Mouse (Mus musculus) brain, embryonic 14.5 days (tissue): ENCODE results near the gene Pdcd1lg2. TPM values are rescaled to one million over a fixed set of nuclear protein-coding genes. Genes with fewer than 3 reads are reported as not detected.

Source experiments
- DNase-seq: peaks from one replicate; pipeline ENCODE4 v3.0.0-alpha.2; 2011; ENCODE audit warnings: low read depth
- CTCF ChIP-seq: fragments of 200-500 bp; IDR thresholded peaks from 2 replicates; pipeline ENCODE4 v1.5.1; 2012; ENCODE audit warnings: inconsistent platforms, mild to moderate bottlenecking, moderate library complexity, borderline replicate concordance; ENCODE audit not compliant: insufficient read depth, insufficient read length; ENCODE audit errors: extremely low read depth
- POLR2A ChIP-seq: fragments of 200-500 bp; IDR thresholded peaks from 2 replicates; pipeline ENCODE4 v1.6.1; 2012; ENCODE audit warnings: mild to moderate bottlenecking, inconsistent platforms, borderline replicate concordance; ENCODE audit not compliant: poor library complexity, insufficient read depth, insufficient read length, severe bottlenecking; ENCODE audit errors: extremely low read depth
- polyA plus RNA-seq: library from polyadenylated mRNA; depleted of rRNA; stranded (reverse); fragments of >200 nt; gene quantifications from 2 replicates; pipeline ENCODE4 v1.2.3, GENCODE M21; 2012

The Pdcd1lg2 gene
- polyA plus RNA-seq, 1 experiment, result 0.10 TPM

DNA sequence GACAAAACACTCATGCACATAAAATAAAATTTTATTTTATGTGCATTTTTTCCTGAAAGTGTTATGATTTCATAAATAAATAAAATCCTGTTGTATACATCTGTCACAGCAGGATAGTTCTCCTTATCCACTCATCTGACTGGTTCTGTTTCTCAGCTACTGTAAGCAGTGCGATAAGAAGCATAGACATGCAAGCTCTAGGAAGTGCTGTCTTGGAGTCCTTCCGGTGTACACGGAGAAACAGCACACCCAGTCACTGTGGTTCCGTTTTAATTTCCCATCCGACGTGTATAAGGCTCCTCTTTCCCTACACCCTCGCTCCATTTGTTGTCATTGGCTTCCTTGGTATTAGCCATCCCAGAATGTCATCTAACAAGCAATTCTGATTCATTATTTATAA lies 87.2 kb downstream of the Pdcd1lg2 start:
- DNase-seq, result no peak
- TF ChIP-seq CTCF, result no peak
- TF ChIP-seq POLR2A, result no peak

DNA sequence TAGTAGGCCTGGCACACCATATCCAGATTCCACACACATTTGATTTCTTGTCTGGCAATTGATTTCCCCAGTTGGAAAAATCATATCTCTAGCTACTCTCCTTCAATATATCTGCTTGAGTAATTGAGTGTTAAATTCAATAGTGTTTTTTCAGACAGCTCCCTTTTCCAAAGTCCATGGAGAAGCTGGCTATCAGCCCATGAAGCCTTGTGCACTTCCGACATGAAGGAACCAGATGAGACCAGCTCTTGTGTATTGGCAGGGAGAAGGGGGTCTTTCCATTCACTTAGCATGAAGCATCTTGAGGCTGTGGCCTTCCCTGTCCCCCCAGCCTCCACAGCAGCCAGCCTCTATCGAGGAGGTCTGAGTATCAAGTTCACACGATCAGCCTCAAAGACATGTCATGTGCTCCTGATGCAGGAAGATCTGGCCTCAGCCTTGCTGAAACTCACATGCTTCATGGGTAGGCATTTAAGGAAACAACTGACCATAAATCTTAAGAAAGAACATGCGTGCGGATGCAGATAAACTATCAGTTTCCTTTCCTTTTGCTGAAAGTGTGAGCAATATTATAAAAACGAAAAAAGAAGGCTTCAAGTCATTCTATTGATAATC lies 88.2 kb downstream of the Pdcd1lg2 start:
- DNase-seq, result no peak
- TF ChIP-seq POLR2A (no peak), CTCF (no peak)

GRCm38 (mm10) chr19:29500333-29500732 lies 89.6 kb downstream of the Pdcd1lg2 start:
- TF ChIP-seq CTCF (no peak), POLR2A (no peak)
- no peak for DNase-seq

- no peak for TF ChIP-seq POLR2A
- peak; percentile 51; the same call in 1 of the 2 replicates for TF ChIP-seq CTCF
- DNase-seq, result peak; percentile 39
Measured at GRCm38 (mm10) chr19:29501106-29501505, 90.4 kb downstream of the Pdcd1lg2 start.

DNA sequence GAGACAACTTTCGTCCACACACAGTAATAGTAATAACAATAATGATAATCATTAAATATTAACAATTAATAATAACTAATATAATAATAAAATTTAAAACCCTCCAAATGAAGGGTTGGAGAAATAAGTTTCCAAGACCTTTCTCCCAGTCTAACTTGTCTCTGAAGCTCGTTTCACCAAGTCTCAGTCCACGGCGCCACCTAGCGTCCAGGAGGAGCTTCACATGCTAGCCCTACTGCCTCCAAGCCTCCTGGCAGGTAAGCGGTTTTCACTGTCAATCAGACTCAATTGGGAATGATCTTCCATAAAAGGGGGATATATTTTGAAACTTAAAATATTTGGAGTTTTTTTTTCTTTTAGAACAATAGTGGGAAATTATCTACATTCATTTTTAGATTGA lies 90.8 kb downstream of the Pdcd1lg2 start:
- TF ChIP-seq POLR2A, result no peak
- TF ChIP-seq CTCF, result peak; percentile 94
- peak; percentile 91 for DNase-seq

DNA sequence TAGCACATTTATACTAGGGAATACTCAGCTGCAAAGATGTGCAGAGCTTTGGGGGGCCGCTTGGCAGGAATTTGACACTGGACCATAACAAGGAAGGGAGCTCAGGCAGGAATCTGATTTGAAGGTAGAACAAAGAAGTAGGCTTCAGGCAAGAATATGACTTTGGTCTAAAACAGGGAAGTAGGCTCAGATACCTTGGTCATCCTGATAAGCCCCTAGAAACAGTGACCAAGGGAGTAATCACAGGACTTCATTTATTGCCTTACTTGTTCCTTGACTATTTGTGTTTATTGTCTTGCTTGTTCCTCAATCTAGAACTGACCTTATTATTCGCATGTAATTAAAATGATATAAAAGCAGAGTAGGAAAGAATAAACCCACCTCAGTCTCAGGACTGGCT lies 93.4 kb downstream of the Pdcd1lg2 start:
- DNase-seq, result no peak
- no peak for TF ChIP-seq POLR2A
- TF ChIP-seq CTCF, result no peak

- no peak for TF ChIP-seq CTCF
- no peak for TF ChIP-seq POLR2A
- no peak for DNase-seq
Measured at GRCm38 (mm10) chr19:29505617-29506016, 94.9 kb downstream of the Pdcd1lg2 start.

- TF ChIP-seq CTCF (no peak), POLR2A (no peak)
- peak; percentile 26 for DNase-seq
Measured at GRCm38 (mm10) chr19:29508208-29508607, 97.5 kb downstream of the Pdcd1lg2 start.

GRCm38 (mm10) chr19:29509857-29510256 lies 99.1 kb downstream of the Pdcd1lg2 start:
- DNase-seq, result no peak
- TF ChIP-seq CTCF (no peak), POLR2A (no peak)

DNA sequence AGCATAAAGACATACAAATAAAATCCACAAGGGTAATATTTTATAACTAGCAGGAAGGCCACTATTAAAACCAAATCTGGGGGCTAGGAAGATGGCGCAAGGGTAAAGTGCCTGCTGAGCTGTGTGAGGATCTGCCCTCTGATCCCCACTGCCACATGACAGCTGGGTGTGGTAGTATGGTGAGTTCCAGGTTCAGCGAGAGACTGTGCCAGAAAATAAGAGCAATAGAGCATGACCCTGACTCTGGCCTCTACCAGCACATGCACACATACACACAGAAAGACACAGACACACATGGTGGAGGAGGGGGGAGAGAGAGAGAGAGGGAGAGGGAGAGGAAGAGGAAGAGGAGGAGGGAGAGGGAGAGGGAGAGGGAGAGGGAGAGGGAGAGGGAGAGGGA lies 101.1 kb downstream of the Pdcd1lg2 start:
- no peak for TF ChIP-seq CTCF
- no peak for TF ChIP-seq POLR2A
- no peak for DNase-seq

DNA sequence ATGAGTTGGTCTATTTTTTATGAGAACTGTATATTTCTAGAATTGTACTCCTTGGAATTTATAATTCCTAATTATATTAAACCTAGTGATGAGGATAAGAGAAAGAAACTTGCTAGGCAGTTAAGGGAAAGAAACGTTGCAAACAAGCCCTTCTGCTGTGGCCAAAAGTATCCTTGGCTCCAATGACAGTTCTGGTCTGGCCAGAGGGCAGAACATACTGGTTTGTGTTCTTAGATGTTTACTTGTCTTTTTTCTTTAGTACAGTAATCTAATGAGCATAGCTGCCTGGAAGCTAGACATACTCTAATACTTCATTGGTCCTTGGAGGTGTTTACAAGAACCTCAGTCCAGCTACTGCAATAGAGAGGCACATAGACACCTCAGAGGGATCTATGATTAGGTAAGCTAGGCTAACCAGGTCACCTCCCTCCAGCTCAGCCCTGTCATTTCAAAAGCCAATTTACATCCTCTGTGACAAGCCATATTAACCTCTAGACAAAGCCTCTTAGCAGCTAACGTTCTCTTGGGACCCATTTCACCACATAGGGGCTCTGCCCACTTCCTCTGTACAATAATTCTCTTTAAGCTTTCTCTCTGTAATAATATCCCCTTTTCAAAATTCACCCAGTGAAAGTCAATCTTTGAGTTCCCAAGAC lies 102.5 kb downstream of the Pdcd1lg2 start:
- no peak for TF ChIP-seq POLR2A
- TF ChIP-seq CTCF, result no peak
- DNase-seq, result no peak

DNA sequence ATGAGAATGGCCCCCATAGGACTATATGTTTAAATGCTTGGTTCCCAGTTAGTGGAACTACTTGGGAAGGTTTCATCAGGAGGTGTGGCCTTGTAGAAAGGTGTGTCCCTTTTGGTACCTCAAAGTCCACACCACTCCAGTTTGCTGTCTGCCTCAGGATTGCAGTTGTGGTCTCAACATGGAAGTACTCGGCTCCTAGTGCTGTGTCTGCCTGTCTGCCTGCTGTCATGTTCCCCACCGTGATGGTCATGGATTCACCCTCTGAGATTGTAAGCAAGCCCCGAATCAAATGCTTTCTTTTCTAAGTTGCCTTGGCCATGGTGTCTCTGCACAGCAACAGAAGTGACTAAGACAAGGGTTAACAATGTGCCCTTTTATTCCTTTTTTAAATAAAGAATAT lies 103.4 kb downstream of the Pdcd1lg2 start:
- no peak for TF ChIP-seq POLR2A
- TF ChIP-seq CTCF, result no peak
- no peak for DNase-seq

DNA sequence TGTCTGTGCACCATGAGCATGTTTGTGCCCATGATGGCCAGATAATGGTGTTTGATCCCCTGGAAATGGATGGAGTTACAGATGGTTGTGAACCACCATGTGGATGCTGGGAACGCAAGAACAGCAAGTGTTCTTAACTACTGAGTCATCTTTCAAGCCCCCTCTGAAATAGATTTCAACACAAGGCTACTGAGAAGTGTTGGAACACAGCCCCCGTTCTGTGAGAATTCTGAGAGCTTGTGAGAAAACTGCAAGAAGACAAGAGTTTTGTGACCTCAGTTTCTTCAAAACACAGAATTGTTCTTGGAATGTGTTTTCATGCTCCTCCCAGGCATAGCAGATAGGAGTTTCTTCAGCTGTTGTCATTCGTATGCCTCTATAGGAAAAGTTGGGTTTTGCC lies 104.7 kb downstream of the Pdcd1lg2 start:
- no peak for DNase-seq
- TF ChIP-seq POLR2A (no peak), CTCF (no peak)
